Mouse (Mus musculus) heart, embryonic 13.5 days (tissue): Measurements from ENCODE around the gene Ush1g. TPM values are rescaled to one million over a fixed set of nuclear protein-coding genes. Genes with fewer than 3 reads are reported as not detected.

Source experiments
- ATAC-seq: fragments of 200-750 bp; cut with Nextera tagmentation; 2 replicates; pipeline ENCODE4 v1.8.0; 2017; ENCODE audit warnings: moderate TSS enrichment; ENCODE audit not compliant: insufficient number of reproducible peaks, low FRiP score, low TSS enrichment; ENCODE audit errors: extremely low read depth
- H3K27ac ChIP-seq: fragments of 300-500 bp; sonication (generic); replicated peaks from 2 replicates; pipeline ENCODE4 v1.5.1; 2015; ENCODE audit warnings: moderate library complexity, mild to moderate bottlenecking, inconsistent platforms
- H3K27me3 ChIP-seq: fragments of 300-500 bp; sonication (generic); replicated peaks from 2 replicates; pipeline ENCODE4 v1.6.1; 2015; ENCODE audit warnings: mild to moderate bottlenecking, inconsistent platforms
- H3K36me3 ChIP-seq: fragments of 300-500 bp; sonication (generic); 2 replicates; pipeline ENCODE4 v1.6.1; 2015; ENCODE audit warnings: mild to moderate bottlenecking, inconsistent platforms
- H3K4me1 ChIP-seq: fragments of 300-500 bp; sonication (generic); 2 replicates; pipeline ENCODE4 v1.6.1; 2015; ENCODE audit warnings: inconsistent platforms
- H3K4me2 ChIP-seq: fragments of 300-500 bp; sonication (generic); 2 replicates; pipeline ENCODE4 v1.6.1; 2015; ENCODE audit warnings: inconsistent platforms, mild to moderate bottlenecking, moderate library complexity
- H3K4me3 ChIP-seq: fragments of 300-500 bp; sonication (generic); 2 replicates; pipeline ENCODE4 v1.5.1; 2015; ENCODE audit warnings: moderate library complexity, mild to moderate bottlenecking, inconsistent platforms
- H3K9ac ChIP-seq: fragments of 300-500 bp; sonication (generic); 2 replicates; pipeline ENCODE4 v1.6.1; 2015; ENCODE audit warnings: inconsistent platforms, mild to moderate bottlenecking, moderate library complexity
- H3K9me3 ChIP-seq: fragments of 300-500 bp; sonication (generic); 2 replicates; pipeline ENCODE4 v1.6.1; 2016; ENCODE audit warnings: inconsistent platforms
- WGBS: fragments of 180-500 bp; shearing (Covaris S2); methylation state at CpG from one replicate; pipeline ENCODE4 v1.1.7; 2015; ENCODE audit warnings: mixed read lengths; 5-methylcytosine and 5-hydroxymethylcytosine counted together
- polyA plus RNA-seq: library from polyadenylated mRNA; unstranded; fragments of >200 nt; fragmentation: Nextera tagmentation; extraction: Ambion mirVana; gene quantifications from 2 replicates; pipeline ENCODE4 v1.2.1, GENCODE M21; 2015

Gene Ush1g
- polyA plus RNA-seq, 1 experiment from 2014 or later, result 0.13 TPM

DNA sequence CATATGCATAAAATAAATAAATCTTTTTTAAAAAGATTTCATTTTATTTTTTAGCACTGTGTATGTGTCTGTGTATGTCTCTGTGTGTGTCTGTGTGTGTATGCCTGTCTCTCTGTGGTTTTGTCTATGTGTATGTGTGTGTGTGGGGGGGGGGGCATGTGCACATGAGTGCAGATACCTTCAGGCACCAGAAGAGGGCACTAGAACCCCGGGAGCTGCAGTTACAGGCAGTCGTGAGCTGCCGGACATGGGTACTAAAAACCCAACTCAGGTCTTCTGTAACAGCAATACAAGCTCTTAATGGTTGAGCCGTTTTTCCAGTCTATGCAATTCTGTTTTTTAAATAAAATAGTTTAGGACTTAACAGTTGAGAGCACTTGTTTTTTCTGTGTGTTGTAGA, 21.1 kb downstream of the Ush1g start:
- H3K27me3 ChIP-seq, result peaks cover 50% of the 10 kb centered on the region
- H3K36me3 ChIP-seq, result no peaks in the 10 kb centered on the region
- peaks cover 12% of the 10 kb centered on the region for H3K4me1 ChIP-seq
- no peak overlapping the region for H3K9ac ChIP-seq
- 77% methylated on average over 4 of the region's 4 CpGs for WGBS
- H3K4me2 ChIP-seq, result no peak overlapping the region
- no peaks in the 10 kb centered on the region for H3K9me3 ChIP-seq
- H3K27ac ChIP-seq, result no peak overlapping the region
- no peak for ATAC-seq
- H3K4me3 ChIP-seq, result no peak overlapping the region

DNA sequence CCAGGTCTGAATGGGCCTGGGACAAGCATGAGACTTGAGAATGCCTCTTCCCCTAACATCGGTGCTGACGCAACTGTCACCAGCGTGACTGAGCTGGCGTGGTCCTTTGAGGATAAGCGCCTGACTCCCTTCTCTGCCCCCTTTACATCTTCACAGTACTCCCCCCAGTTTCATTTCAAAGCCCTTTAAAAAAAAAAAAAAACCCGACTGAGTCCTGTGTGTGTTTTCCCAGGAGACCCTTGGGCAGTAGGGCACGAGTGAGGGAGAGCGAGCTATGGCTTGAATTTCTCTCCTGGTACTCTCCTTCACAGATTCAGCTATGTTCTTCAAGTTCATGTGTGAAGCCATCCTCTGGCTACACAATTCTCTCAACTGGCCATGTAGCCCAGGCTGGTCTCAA, 23.7 kb downstream of the Ush1g start:
- no peak for ATAC-seq
- 52% methylated on average over 8 of the region's 8 CpGs for WGBS
- Histone ChIP-seq H3K27ac (no peak overlapping the region), H3K9me3 (no peaks in the 10 kb centered on the region), H3K9ac (no peak overlapping the region), H3K36me3 (no peaks in the 10 kb centered on the region), H3K4me3 (no peak overlapping the region), H3K27me3 (peaks cover 42% of the 10 kb centered on the region), H3K4me1 (peaks cover 12% of the 10 kb centered on the region), H3K4me2 (no peak overlapping the region)

DNA sequence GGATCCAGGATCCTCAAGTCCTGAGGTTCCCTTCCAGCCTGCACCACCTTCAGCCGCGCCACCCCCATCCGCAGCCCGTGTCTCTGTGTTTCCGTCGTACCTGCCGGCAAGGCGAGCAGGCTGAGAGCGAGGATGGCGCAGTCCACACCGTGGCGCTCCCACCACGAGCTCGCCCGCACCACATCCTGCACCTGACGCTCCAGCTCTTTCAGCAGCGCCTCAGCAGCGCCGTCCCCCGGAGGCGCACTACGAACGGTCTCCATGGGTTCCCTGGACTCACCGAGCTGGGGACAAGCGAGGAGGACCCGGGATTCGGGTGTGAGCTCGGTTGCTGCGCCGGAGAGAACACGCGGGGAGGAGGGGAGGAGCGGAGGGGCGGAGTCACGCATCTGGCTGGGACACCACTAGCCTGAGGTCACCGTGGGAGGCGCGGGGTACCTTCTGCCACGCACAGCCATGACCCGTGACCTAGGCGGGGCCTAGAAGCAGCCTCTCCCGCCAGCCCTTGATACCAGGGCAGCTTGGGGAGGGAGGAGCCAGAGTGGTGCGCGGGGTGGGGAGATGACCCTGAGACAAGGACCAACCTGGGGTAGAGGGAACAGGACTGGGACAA, 24.5 kb downstream of the Ush1g start, which contains the start of gene Fads6:
Gene Fads6, minus strand, starts transcription at position 450 of the 613 bp plus-strand sequence.
- Histone ChIP-seq H3K27ac (no peak within 1 kb of the TSS), H3K9ac (peak within 1 kb of the TSS; percentile 70), H3K36me3 (no peaks in the 10 kb centered on the region), H3K4me3 (peak within 1 kb of the TSS; percentile 59), H3K4me1 (peaks cover 20% of the 10 kb centered on the region), H3K9me3 (no peaks in the 10 kb centered on the region), H3K27me3 (peaks cover 42% of the 10 kb centered on the region), H3K4me2 (peak within 1 kb of the TSS; percentile 91)
- under 1% methylated on average over 44 of the region's 44 CpGs for WGBS
- peak; percentile 23; the same call in 1 of the 2 replicates for ATAC-seq

DNA sequence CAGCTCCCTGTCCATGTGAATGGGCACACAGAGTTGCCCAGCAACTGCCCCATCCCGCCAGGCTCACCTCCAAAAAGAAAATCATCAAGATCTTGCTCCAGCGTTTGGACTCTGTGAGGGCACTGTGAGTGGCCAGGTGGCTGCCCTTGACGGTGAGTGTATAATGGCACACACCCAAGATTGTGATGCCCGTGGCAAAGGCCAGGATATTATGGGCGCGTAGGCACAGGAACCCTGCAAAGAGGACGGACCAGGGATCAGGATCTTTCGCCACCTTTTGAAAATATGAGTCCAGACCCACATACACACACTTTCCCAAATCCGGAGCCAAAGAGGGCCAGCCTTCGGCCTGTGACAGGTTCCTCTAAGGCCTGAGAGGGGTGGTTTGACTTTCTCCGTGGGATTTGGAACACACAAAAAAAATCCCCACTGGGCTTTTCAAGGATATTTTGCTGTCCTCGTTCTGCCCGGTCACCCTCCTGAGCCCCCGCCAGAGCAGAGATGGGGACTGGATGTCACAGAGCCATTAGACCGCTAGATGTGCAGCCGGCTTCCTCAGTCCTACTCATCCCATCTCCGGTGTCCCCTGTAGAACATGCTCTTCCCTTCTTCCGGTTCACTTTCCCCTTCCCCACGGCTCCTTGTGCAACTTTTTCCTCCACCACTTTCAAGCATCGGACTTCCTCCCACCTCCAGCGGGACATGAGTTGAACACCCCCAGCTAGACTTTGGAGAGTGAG, 25.2 kb downstream of the Ush1g start:
- Histone ChIP-seq H3K27me3 (peaks cover 42% of the 10 kb centered on the region), H3K9ac (peak overlapping the region; percentile 70), H3K36me3 (no peaks in the 10 kb centered on the region), H3K4me1 (peaks cover 23% of the 10 kb centered on the region), H3K27ac (no peak overlapping the region), H3K9me3 (no peaks in the 10 kb centered on the region), H3K4me3 (peak overlapping the region; percentile 59), H3K4me2 (peak overlapping the region; percentile 91)
- no peak for ATAC-seq
- 52% methylated on average over 21 of the region's 21 CpGs for WGBS

DNA sequence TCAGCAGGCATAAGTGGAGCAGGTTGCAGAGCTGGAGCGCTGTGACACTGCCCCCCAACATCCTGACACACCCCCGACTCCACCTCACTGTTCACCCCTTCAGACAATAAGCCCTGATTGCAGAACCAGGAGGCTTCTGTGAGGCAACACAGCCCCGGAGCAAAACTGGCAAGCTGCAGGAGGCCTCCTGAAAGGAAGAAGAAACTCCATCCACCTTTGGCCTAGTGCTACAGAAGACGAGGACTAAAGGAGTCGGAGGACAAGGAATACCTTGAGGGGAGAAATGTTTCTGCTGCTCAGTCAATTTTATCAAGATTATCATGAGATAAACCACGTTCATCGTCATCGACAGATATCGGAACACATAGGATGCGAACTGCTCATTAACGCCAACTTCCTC, 25.9 kb downstream of the Ush1g start:
- no peak for ATAC-seq
- Histone ChIP-seq H3K9ac (no peak overlapping the region), H3K27ac (no peak overlapping the region), H3K4me1 (peaks cover 27% of the 10 kb centered on the region), H3K27me3 (peaks cover 42% of the 10 kb centered on the region), H3K4me3 (no peak overlapping the region), H3K9me3 (no peaks in the 10 kb centered on the region), H3K36me3 (no peaks in the 10 kb centered on the region), H3K4me2 (no peak overlapping the region)
- whole genome bisulfite sequencing, result 81% methylated on average over 11 of the region's 11 CpGs

DNA sequence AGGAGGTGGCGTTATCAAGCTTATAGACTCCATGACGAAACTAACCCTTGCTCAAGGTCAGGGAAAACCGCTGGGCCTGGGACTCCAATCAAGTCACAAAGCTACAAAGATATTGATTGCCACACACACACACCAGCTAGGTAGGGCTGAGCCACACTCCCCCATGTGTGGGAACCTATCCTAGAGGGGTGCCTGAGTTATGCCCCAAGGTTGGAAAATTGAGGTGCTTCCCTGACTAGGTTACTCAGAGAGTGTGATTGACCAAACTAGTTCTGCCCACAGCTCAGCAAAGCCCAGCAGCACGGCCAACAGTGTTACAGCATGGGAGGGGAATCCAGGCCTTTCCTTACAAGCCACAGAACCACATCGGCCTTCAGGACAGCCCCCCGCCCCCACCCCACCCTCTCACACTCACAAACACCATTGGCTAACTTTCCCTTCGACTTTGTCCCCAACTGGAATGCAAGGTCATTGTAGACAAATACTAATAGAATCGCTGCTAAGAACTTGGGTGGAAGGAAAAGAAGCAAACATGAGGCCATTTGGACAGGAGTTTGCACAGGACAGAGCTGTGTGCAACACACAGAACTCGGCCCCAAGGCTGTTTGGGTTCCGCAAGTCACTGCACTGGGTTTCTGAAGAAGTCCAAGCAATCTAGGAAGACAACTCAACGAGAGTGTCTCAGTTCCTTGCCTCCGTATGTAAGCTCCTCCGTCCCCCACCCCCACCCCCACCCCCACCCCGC, 29.0 kb downstream of the Ush1g start:
- Histone ChIP-seq H3K4me3 (no peak overlapping the region), H3K9me3 (no peaks in the 10 kb centered on the region), H3K27ac (0 out of 2 replicates have a peak overlapping the region, but pooled peaks have one; percentile 16), H3K4me2 (no peak overlapping the region), H3K9ac (no peak overlapping the region), H3K4me1 (peaks cover 32% of the 10 kb centered on the region), H3K36me3 (no peaks in the 10 kb centered on the region), H3K27me3 (peaks cover 22% of the 10 kb centered on the region)
- no peak for ATAC-seq
- WGBS, result 48% methylated on average over 14 of the region's 14 CpGs

DNA sequence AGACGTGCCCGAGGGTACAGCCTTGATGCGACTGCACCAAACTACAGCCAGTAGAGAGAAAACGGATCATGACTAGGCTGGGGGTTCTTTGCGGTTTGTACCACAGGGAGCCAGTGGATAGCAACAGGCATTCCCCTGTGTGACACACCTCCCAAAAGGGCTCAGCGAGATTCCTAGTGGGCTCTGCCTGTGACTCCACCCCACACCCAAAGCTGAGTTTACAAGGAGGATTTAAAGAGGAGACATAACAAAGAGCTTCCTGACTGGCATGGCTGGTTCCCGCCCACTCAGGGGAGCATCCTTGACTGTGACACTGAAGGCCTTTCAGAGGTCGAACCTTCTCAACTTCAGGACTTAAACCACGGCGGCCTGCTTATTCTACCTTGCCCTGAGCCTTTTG, 30.3 kb downstream of the Ush1g start:
- WGBS, result 75% methylated on average over 10 of the region's 10 CpGs
- Histone ChIP-seq H3K27me3 (peaks cover 9% of the 10 kb centered on the region), H3K9me3 (no peaks in the 10 kb centered on the region), H3K27ac (peak overlapping the region; percentile 32; the same call in 1 of the 2 replicates), H3K36me3 (no peaks in the 10 kb centered on the region), H3K4me1 (peaks cover 21% of the 10 kb centered on the region), H3K9ac (no peak overlapping the region), H3K4me2 (no peak overlapping the region), H3K4me3 (no peak overlapping the region)
- ATAC-seq, result no peak

DNA sequence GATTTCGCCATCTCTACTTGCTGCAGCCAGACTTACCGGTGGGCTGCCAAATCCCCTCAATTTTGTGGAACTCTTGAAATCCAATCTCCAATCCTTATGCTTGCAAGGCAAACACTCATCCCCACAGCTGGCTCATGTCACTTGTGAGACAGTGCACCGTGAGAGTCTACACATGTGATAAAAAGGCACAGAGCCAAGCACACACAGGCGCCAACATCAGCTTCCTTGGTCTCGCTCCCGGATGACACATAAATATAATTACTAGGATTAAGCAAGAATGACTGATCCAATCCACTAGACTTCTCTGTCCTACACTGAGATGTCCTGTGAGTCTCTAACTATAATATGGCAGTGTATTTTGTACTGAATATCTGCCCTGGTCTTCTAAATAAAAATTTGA, 30.9 kb downstream of the Ush1g start:
- no peak for ATAC-seq
- H3K36me3 ChIP-seq, result no peaks in the 10 kb centered on the region

DNA sequence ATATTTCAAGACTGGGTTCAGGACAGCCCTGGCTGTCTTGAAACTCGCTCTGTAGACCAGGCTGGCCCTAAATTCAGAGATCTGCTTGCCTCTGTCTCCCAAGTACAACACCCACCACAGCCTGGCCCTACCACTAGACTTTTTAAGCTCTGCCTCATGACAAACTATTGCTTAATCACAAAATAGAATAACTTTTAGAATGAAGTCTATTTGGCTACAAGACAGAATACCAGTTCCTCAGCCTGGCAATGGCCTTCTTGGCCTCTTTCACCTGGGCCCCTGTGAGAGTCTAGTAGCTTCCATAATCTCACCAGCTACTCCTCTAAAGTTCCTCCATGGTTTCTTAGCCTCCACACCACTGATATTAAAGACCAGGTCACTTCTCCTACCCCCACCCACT, 31.5 kb downstream of the Ush1g start:
- peak overlapping the region; percentile 62 for H3K27ac ChIP-seq
- no peaks in the 10 kb centered on the region; the same call in 1 of the 2 replicates for H3K27me3 ChIP-seq
- H3K4me1 ChIP-seq, result peaks cover 21% of the 10 kb centered on the region
- H3K4me3 ChIP-seq, result no peak overlapping the region
- H3K9me3 ChIP-seq, result no peaks in the 10 kb centered on the region
- H3K36me3 ChIP-seq, result no peaks in the 10 kb centered on the region
- no peak for ATAC-seq
- no peak overlapping the region for H3K4me2 ChIP-seq
- no peak overlapping the region for H3K9ac ChIP-seq
- 75% methylated on average over 1 of the region's 1 CpGs for WGBS

More for the DNA sequence above, 30.9 kb downstream of the Ush1g start:
- Histone ChIP-seq H3K27me3 (peaks cover 4% of the 10 kb centered on the region), H3K4me1 (peaks cover 21% of the 10 kb centered on the region), H3K27ac (peak overlapping the region; percentile 62), H3K4me2 (no peak overlapping the region), H3K9me3 (no peaks in the 10 kb centered on the region), H3K9ac (no peak overlapping the region), H3K4me3 (no peak overlapping the region)
- WGBS, result 50% methylated on average over 6 of the region's 6 CpGs

DNA sequence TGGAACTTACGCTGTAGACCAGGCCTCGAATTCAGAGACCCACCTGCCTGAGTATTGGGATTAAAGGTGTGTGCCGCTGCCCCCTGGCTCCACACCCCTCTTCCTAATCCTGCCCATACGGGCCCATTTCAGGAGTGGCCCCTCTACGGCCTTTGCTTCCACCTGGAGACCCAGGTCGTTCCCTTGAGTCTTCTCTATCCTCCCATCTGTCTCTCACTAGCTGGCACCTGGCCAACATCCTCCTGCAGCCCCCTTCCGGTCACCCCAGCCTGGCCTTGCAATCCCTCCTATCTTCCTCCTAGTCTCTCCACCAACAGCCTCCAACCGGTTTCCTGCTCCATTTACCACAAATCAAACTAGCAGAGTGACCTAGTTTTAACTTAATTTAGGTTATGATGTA, 32.0 kb downstream of the Ush1g start:
- H3K9me3 ChIP-seq, result no peaks in the 10 kb centered on the region
- ATAC-seq, result no peak
- no peak overlapping the region for H3K4me3 ChIP-seq
- WGBS, result 67% methylated on average over 8 of the region's 8 CpGs
- no peaks in the 10 kb centered on the region; the same call in 1 of the 2 replicates for H3K27me3 ChIP-seq
- H3K9ac ChIP-seq, result no peak overlapping the region
- H3K4me2 ChIP-seq, result no peak overlapping the region
- H3K36me3 ChIP-seq, result no peaks in the 10 kb centered on the region
- peaks cover 21% of the 10 kb centered on the region for H3K4me1 ChIP-seq
- H3K27ac ChIP-seq, result no peak overlapping the region

DNA sequence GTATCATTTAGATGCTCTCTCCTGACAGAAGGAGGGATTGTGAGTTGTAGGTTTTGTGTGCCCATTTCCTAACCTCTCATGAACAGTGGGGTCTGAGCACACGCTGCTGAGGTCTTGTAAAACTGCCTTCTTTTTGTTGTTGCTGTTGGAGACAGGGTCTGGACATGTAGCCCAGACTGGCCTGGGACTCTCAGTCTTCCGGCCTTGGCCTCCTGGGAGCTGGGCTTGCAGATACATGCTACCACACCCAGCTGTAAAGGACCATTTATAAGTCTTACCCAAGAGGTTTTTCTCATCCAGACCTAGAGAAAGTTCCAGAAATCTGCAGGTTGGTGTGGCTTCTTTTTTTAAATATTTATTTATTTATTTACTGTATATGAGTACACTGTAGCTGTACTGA, 33.5 kb downstream of the Ush1g start:
- Histone ChIP-seq H3K27ac (no peak overlapping the region), H3K4me1 (peaks cover 21% of the 10 kb centered on the region), H3K4me2 (no peak overlapping the region), H3K27me3 (no peaks in the 10 kb centered on the region; the same call in 1 of the 2 replicates), H3K9me3 (no peaks in the 10 kb centered on the region), H3K4me3 (no peak overlapping the region), H3K9ac (no peak overlapping the region), H3K36me3 (no peaks in the 10 kb centered on the region)
- whole genome bisulfite sequencing, result 80% methylated on average over 2 of the region's 2 CpGs
- ATAC-seq, result no peak
